Mouse (Mus musculus) hematopoietic stem cell, adult 5-6 weeks (primary cell): ENCODE measurements around the gene Rimkla. TPM values are rescaled to one million over a fixed set of nuclear protein-coding genes. Genes with fewer than 3 reads are reported as not detected.
A peak's percentile ranks its signal among the peaks of the same experiment; 100 is the strongest.

Source experiments
- ATAC-seq, 2 experiments: fragments of 125-278 bp in 1 of 2; replicated peaks in 1 of 2; 2 replicates each; pipeline ENCODE4 v1.8.0; 2016 to 2017; ENCODE audit warnings: inconsistent platforms in 2 of 2, mild to moderate bottlenecking in 2 of 2, moderate number of reproducible peaks in 2 of 2, low read depth in 1 of 2, moderate TSS enrichment in 1 of 2; ENCODE audit not compliant: low FRiP score in 2 of 2, poor library complexity in 2 of 2, severe bottlenecking in 2 of 2, insufficient read depth in 1 of 2, low TSS enrichment in 1 of 2
- total RNA-seq: library from RNA; stranded (forward); fragments of 172-1452, 232-1000 nt; gene quantifications from 2 replicates; pipeline ENCODE4 v1.2.3, GENCODE M21; 2017

The Rimkla gene
- total RNA-seq, 1 experiment from 2014 or later = not detected

- no peak for ATAC-seq
Observed at GRCm38 (mm10) chr4:119484882-119485281, 7.5 kb downstream of the Rimkla start.

- no peak for ATAC-seq
Observed at GRCm38 (mm10) chr4:119483051-119483450, 9.4 kb downstream of the Rimkla start.

- no peak for ATAC-seq
Observed at GRCm38 (mm10) chr4:119473150-119473549, 19.3 kb downstream of the Rimkla start.

- ATAC-seq = no peak
Observed at GRCm38 (mm10) chr4:119472545-119472944, 19.9 kb downstream of the Rimkla start.

- peak; percentile 18 to 42; a peak in 3 of 4 replicates for ATAC-seq
Observed at GRCm38 (mm10) chr4:119467720-119468380, 24.6 kb downstream of the Rimkla start.

GRCm38 (mm10) chr4:119465841-119466240 lies 26.6 kb downstream of the Rimkla start:
- ATAC-seq = no peak

GRCm38 (mm10) chr4:119463756-119464419 lies 28.5 kb downstream of the Rimkla start:
- ATAC-seq = peak; percentile 80 to 83

GRCm38 (mm10) chr4:119462858-119463755 lies 29.3 kb downstream of the Rimkla start:
- no peak for ATAC-seq

- no peak for ATAC-seq
Observed at GRCm38 (mm10) chr4:119462457-119462856, 30.0 kb downstream of the Rimkla start.

- no peak for ATAC-seq
Observed at GRCm38 (mm10) chr4:119460728-119461141, 31.7 kb downstream of the Rimkla start.

GRCm38 (mm10) chr4:119460296-119460695 lies 32.1 kb downstream of the Rimkla start:
- no peak for ATAC-seq

GRCm38 (mm10) chr4:119453533-119453932 lies 38.9 kb downstream of the Rimkla start:
- ATAC-seq = no peak

GRCm38 (mm10) chr4:119453128-119453527 lies 39.3 kb downstream of the Rimkla start:
- ATAC-seq = no peak

GRCm38 (mm10) chr4:119450436-119450835 lies 42.0 kb downstream of the Rimkla start:
- ATAC-seq = no peak

GRCm38 (mm10) chr4:119447786-119448185 lies 44.6 kb downstream of the Rimkla start:
- ATAC-seq = no peak

- no peak for ATAC-seq
Observed at GRCm38 (mm10) chr4:119447261-119447660, 45.2 kb downstream of the Rimkla start.

GRCm38 (mm10) chr4:119442539-119442938 lies 49.9 kb downstream of the Rimkla start:
- 0 out of 4 replicates have a peak, but pooled peaks of 1 of the 2 experiments have one; percentile 17 for ATAC-seq

GRCm38 (mm10) chr4:119441836-119442235 lies 50.6 kb downstream of the Rimkla start:
- ATAC-seq = no peak
